Mouse (Mus musculus) hindbrain, embryonic 13.5 days (tissue): ENCODE measurements at regions not wholly inside any gene's neighbourhood (a gene's known extent, or its start where the extent isn't known, plus 50 kb on each side); places are given as distances from the start of the nearest gene placed in this dataset.

ENCODE experiments used
- ATAC-seq: fragments of 200-750 bp; cut with Nextera tagmentation; 2 replicates; pipeline ENCODE4 v1.8.0; 2017; ENCODE audit warnings: moderate TSS enrichment; ENCODE audit not compliant: low FRiP score
- H3K27ac ChIP-seq: fragments of 300-500 bp; sonication (generic); 2 replicates; pipeline ENCODE4 v1.5.1; 2015; ENCODE audit warnings: inconsistent platforms, mild to moderate bottlenecking, moderate library complexity
- H3K27me3 ChIP-seq: fragments of 300-500 bp; sonication (generic); 2 replicates; pipeline ENCODE4 v1.6.1; 2015; ENCODE audit warnings: mild to moderate bottlenecking, inconsistent platforms
- H3K36me3 ChIP-seq: fragments of 300-500 bp; sonication (generic); 2 replicates; pipeline ENCODE4 v1.6.1; 2015; ENCODE audit warnings: mild to moderate bottlenecking, inconsistent platforms
- H3K4me1 ChIP-seq: fragments of 300-500 bp; sonication (generic); replicated peaks from 2 replicates; pipeline ENCODE4 v1.6.1; 2015; ENCODE audit warnings: inconsistent platforms
- H3K4me2 ChIP-seq: fragments of 300-500 bp; sonication (generic); 2 replicates; pipeline ENCODE4 v1.6.1; 2015; ENCODE audit warnings: inconsistent platforms, mild to moderate bottlenecking, moderate library complexity
- H3K4me3 ChIP-seq: fragments of 300-500 bp; sonication (generic); 2 replicates; pipeline ENCODE4 v1.5.1; 2015; ENCODE audit warnings: mild to moderate bottlenecking, inconsistent platforms
- H3K9ac ChIP-seq: fragments of 300-500 bp; sonication (generic); 2 replicates; pipeline ENCODE4 v1.6.1; 2015; ENCODE audit warnings: mild to moderate bottlenecking, inconsistent platforms
- H3K9me3 ChIP-seq: fragments of 300-500 bp; sonication (generic); 2 replicates; pipeline ENCODE4 v1.6.1; 2016; ENCODE audit warnings: inconsistent platforms
- WGBS: fragments of 180-500 bp; shearing (Covaris S2); methylation state at CpG from one replicate; pipeline ENCODE4 v1.1.7; 2015; 5-methylcytosine and 5-hydroxymethylcytosine counted together

GRCm38 (mm10) chr15:15946280-15947110, 782.1 kb upstream of the Cdh9 start:
- H3K4me2 ChIP-seq = no peak overlapping the region
- ATAC-seq = no peak
- no peak overlapping the region for H3K27ac ChIP-seq
- no peaks in the 10 kb centered on the region for H3K27me3 ChIP-seq
- H3K9me3 ChIP-seq = no peaks in the 10 kb centered on the region
- no peak overlapping the region for H3K4me3 ChIP-seq
- no peaks in the 10 kb centered on the region for H3K4me1 ChIP-seq
- 77% methylated on average over 7 of the region's 7 CpGs for WGBS
- H3K9ac ChIP-seq = no peak overlapping the region
- H3K36me3 ChIP-seq = no peaks in the 10 kb centered on the region

- Histone ChIP-seq H3K4me1 (no peaks in the 10 kb centered on the region), H3K4me2 (no peak overlapping the region), H3K9ac (no peak overlapping the region), H3K27me3 (no peaks in the 10 kb centered on the region), H3K27ac (no peak overlapping the region), H3K4me3 (no peak overlapping the region), H3K36me3 (no peaks in the 10 kb centered on the region), H3K9me3 (no peaks in the 10 kb centered on the region)
- no peak for ATAC-seq
- 90% methylated on average over 3 of the region's 3 CpGs for WGBS
These were observed 769.1 kb upstream of the Cdh9 start for GRCm38 (mm10) chr15:15959411-15959810.

- ATAC-seq = no peak
- H3K4me3 ChIP-seq = no peak overlapping the region
- H3K27me3 ChIP-seq = no peaks in the 10 kb centered on the region
- H3K4me1 ChIP-seq = no peaks in the 10 kb centered on the region
- no peak overlapping the region for H3K27ac ChIP-seq
- no peak overlapping the region for H3K4me2 ChIP-seq
- H3K9ac ChIP-seq = no peak overlapping the region
- 65% methylated on average over 1 of the region's 1 CpGs for WGBS
- no peaks in the 10 kb centered on the region for H3K36me3 ChIP-seq
- no peaks in the 10 kb centered on the region for H3K9me3 ChIP-seq
These were observed 760.0 kb upstream of the Cdh9 start for GRCm38 (mm10) chr15:15968518-15968917.

GRCm38 (mm10) chr15:15976788-15977187, 751.8 kb upstream of the Cdh9 start:
- H3K9me3 ChIP-seq = no peaks in the 10 kb centered on the region
- H3K4me2 ChIP-seq = no peak overlapping the region
- WGBS = 48% methylated on average over 4 of the region's 4 CpGs
- no peaks in the 10 kb centered on the region for H3K36me3 ChIP-seq
- no peak overlapping the region for H3K27ac ChIP-seq
- no peak overlapping the region for H3K9ac ChIP-seq
- H3K4me3 ChIP-seq = no peak overlapping the region
- ATAC-seq = peak; percentile 61; the same call in 1 of the 2 replicates
- H3K4me1 ChIP-seq = no peaks in the 10 kb centered on the region
- no peaks in the 10 kb centered on the region for H3K27me3 ChIP-seq
